Mouse (Mus musculus) forebrain, postnatal 0 days (tissue): Measurements from ENCODE around the gene 2610001J05Rik. TPM values are rescaled to one million over a fixed set of nuclear protein-coding genes. Genes with fewer than 3 reads are reported as not detected.

ENCODE experiments used
- ATAC-seq: fragments of 200-750 bp; cut with Nextera tagmentation; 2 replicates; pipeline ENCODE4 v1.8.0; 2017; ENCODE audit warnings: mild to moderate bottlenecking, moderate library complexity
- DNase-seq: peaks from one replicate; pipeline ENCODE4 v3.0.0-alpha.2; 2015
- H3K27ac ChIP-seq: fragments of 300-500 bp; sonication (generic); 2 replicates; pipeline ENCODE4 v1.5.1; 2014; ENCODE audit warnings: low read depth, mild to moderate bottlenecking, antibody characterized with exemption, low read length, moderate library complexity, mixed read lengths
- H3K27me3 ChIP-seq: fragments of 300-500 bp; sonication (generic); 2 replicates; pipeline ENCODE4 v1.6.1; 2014; ENCODE audit warnings: mild to moderate bottlenecking, low read length, mixed read lengths; ENCODE audit not compliant: insufficient read depth
- H3K36me3 ChIP-seq: fragments of 300-500 bp; sonication (generic); 2 replicates; pipeline ENCODE4 v1.6.1; 2014; ENCODE audit warnings: mild to moderate bottlenecking, moderate library complexity; ENCODE audit not compliant: insufficient read depth
- H3K4me1 ChIP-seq: fragments of 300-500 bp; sonication (generic); 2 replicates; pipeline ENCODE4 v1.6.1; 2014; ENCODE audit warnings: antibody characterized with exemption; ENCODE audit not compliant: insufficient read depth
- H3K4me2 ChIP-seq: fragments of 300-500 bp; sonication (generic); 2 replicates; pipeline ENCODE4 v1.6.1; 2014; ENCODE audit warnings: low read depth, mild to moderate bottlenecking, moderate library complexity
- H3K4me3 ChIP-seq: fragments of 300-500 bp; sonication (generic); 2 replicates; pipeline ENCODE4 v1.5.1; 2014; ENCODE audit warnings: low read depth, low read length, mixed read lengths
- H3K9ac ChIP-seq: fragments of 300-500 bp; sonication (generic); 2 replicates; pipeline ENCODE4 v1.6.1; 2014; ENCODE audit warnings: mild to moderate bottlenecking
- H3K9me3 ChIP-seq: fragments of 300-500 bp; sonication (generic); 2 replicates; pipeline ENCODE4 v1.6.1; 2016; ENCODE audit warnings: low read length
- CTCF ChIP-seq: sonication (generic); IDR thresholded peaks from 2 replicates; pipeline ENCODE4 v1.5.1; 2016; ENCODE audit warnings: antibody characterized with exemption, control low read depth, low read depth
- whole genome bisulfite sequencing: fragments of 180-500 bp; shearing (Covaris S2); extraction: QIAGEN DNeasy Blood & Tissue Kit; methylation state at CpG from one replicate; pipeline ENCODE4 v1.1.7; 2014; 5-methylcytosine and 5-hydroxymethylcytosine counted together
- polyA plus RNA-seq: library from polyadenylated mRNA; unstranded; fragments of >200 nt; fragmentation: Nextera tagmentation; extraction: Ambion mirVana; gene quantifications from 2 replicates; pipeline ENCODE4 v1.2.1, GENCODE M21; 2015
- total RNA-seq: library from RNA; depleted of rRNA; stranded (reverse); fragments of >200 nt; gene quantifications from 2 replicates; pipeline ENCODE4 v1.2.3, GENCODE M21; 2014; rRNA removed

The 2610001J05Rik gene
- total RNA-seq (18.1 and 23.1 TPM in 2 replicates), polyA plus RNA-seq (115 and 120 TPM in 2 replicates)

- WGBS, result 1% methylated on average over 19 of the region's 19 CpGs
- Histone ChIP-seq H3K27me3 (no peaks in the 10 kb centered on the region), H3K27ac (peak within 1 kb of the TSS; percentile 55; the same call in 1 of the 2 replicates), H3K9ac (peak within 1 kb of the TSS; percentile 61), H3K9me3 (no peaks in the 10 kb centered on the region), H3K4me1 (peaks cover 5% of the 10 kb centered on the region; the same call in 1 of the 2 replicates), H3K36me3 (no peaks in the 10 kb centered on the region), H3K4me2 (peak within 1 kb of the TSS; percentile 48), H3K4me3 (peak within 1 kb of the TSS; percentile 65)
- DNase-seq, result peak; percentile 93
- ATAC-seq, result peak; percentile 100
- TF ChIP-seq CTCF, result no peak
Observed at GRCm38 (mm10) chr6:13870919-13871624, at the start of gene 2610001J05Rik. Gene 2610001J05Rik, minus strand, starts transcription at chr6:13871518.

DNA sequence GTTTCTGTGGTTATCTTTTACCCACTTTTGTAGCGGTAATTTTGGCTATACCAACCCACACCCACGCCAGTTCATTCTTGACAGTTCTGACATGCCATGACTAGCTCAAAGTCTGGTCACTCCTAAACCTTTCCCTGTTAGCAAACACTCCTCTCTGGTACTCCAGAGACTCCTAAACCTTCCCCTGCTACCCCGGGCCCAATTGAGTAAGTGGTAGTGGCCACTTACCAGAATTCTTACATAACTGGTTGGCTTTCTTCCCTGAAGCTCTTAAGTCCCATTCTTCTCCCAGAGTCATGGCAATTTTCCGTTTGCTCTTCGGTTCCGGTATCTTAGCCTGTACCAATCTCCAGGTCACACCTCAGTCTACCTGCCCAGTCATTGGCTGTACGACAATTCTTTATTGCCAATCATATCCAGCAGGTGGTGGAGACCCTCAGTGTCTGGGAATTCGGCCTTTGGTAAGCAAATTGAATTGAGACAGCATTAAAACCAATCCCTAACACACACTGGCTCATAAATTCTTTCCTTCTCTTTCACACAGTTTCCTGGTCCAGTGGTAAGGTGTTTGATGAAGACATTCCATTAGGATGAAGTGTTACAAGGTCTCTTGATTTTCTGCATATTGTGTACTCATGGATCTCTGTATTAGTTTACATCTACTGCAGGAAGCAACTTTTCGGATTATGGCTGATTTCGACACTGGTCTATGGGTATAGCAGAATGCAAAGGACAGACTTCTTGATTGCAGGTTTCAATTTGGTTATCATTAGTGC is 38.6 kb upstream of the 2610001J05Rik start:
- DNase-seq (no peak), ATAC-seq (no peak)
- no peaks in the 10 kb centered on the region for H3K4me1 ChIP-seq
- no peak for TF ChIP-seq CTCF
- H3K9me3 ChIP-seq, result no peaks in the 10 kb centered on the region
- H3K4me2 ChIP-seq, result no peak overlapping the region
- H3K27me3 ChIP-seq, result no peaks in the 10 kb centered on the region
- 92% methylated on average over 10 of the region's 10 CpGs for WGBS
- H3K27ac ChIP-seq, result no peak overlapping the region
- H3K9ac ChIP-seq, result no peak overlapping the region
- no peak overlapping the region for H3K4me3 ChIP-seq
- no peaks in the 10 kb centered on the region for H3K36me3 ChIP-seq

- TF ChIP-seq CTCF, result no peak
- no peaks in the 10 kb centered on the region for H3K9me3 ChIP-seq
- H3K36me3 ChIP-seq, result no peaks in the 10 kb centered on the region
- H3K4me3 ChIP-seq, result no peak overlapping the region
- no peaks in the 10 kb centered on the region for H3K27me3 ChIP-seq
- no peak for ATAC-seq
- no peak for DNase-seq
- H3K9ac ChIP-seq, result no peak overlapping the region
- no peak overlapping the region for H3K27ac ChIP-seq
- no peak overlapping the region for H3K4me2 ChIP-seq
- no peaks in the 10 kb centered on the region for H3K4me1 ChIP-seq
- WGBS, result 68% methylated on average over 5 of the region's 5 CpGs
Observed at GRCm38 (mm10) chr6:13902941-13903627, 31.8 kb upstream of the 2610001J05Rik start.

DNA sequence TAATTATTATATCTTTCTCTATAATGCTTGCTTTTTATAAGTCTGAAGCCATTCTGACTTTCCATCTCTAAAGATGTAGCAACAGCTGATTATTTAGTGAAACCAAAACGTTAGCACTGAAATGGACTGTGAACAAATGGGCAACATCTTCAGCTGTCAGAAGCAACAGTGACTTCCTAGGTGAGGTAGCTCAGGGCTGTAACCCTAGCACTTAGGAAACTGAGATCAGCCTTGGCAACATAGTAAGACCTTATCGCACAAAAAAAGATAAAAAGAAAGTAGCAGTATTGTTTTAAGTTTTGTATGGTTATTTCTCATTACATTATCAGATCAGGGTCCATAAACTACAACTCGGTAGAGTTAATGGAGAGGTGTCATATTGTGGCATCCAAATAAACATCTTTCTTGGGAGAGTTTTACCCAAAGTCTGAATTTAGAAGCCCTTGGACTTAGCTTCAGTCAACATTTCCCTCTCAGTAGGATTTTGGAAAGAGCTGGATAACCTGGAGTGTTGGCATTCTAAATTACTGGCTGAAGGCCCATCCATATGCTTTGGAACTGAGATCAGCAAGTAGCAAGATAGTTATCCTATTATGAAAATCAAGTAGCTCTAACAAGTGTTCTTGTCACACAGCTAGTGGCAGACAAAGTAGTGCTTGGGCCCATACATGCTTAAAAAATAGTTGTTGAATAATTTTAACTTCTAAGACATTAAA is 13.7 kb upstream of the 2610001J05Rik start:
- Histone ChIP-seq H3K9ac (no peak overlapping the region), H3K4me1 (no peaks in the 10 kb centered on the region), H3K4me3 (no peak overlapping the region), H3K4me2 (no peak overlapping the region), H3K9me3 (no peaks in the 10 kb centered on the region), H3K36me3 (no peaks in the 10 kb centered on the region), H3K27me3 (no peaks in the 10 kb centered on the region), H3K27ac (no peak overlapping the region)
- WGBS, result 81% methylated on average over 3 of the region's 3 CpGs
- ATAC-seq (no peak), DNase-seq (no peak)
- TF ChIP-seq CTCF, result no peak

DNA sequence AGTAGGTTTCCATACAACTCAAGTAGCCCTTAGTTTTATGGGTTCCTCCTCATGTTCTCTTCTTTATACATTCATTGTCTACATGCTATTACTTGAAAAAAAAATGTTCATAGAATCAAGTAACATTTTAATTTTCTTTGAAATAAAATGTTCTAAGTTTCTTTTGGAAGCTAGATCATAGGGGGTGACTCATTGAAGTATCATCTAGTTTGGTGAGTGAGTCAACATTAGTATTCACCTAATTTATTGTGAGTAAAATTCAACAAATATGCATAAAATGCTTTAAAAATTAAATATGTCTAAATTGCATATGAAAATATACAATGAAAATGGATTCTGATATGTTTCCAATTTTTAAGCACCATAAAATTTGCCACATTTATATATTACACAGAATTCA is 11.6 kb upstream of the 2610001J05Rik start:
- H3K4me2 ChIP-seq, result no peak overlapping the region
- no peaks in the 10 kb centered on the region for H3K4me1 ChIP-seq
- no peak overlapping the region for H3K27ac ChIP-seq
- H3K9ac ChIP-seq, result no peak overlapping the region
- no peak for TF ChIP-seq CTCF
- no peaks in the 10 kb centered on the region for H3K9me3 ChIP-seq
- no peak overlapping the region for H3K4me3 ChIP-seq
- ATAC-seq, result no peak
- H3K36me3 ChIP-seq, result no peaks in the 10 kb centered on the region
- no peak for DNase-seq
- no peaks in the 10 kb centered on the region for H3K27me3 ChIP-seq

- 83% methylated on average over 2 of the region's 2 CpGs for WGBS
- Histone ChIP-seq H3K4me3 (no peak overlapping the region), H3K9ac (no peak overlapping the region), H3K4me2 (no peak overlapping the region), H3K27me3 (no peaks in the 10 kb centered on the region), H3K36me3 (no peaks in the 10 kb centered on the region), H3K9me3 (no peaks in the 10 kb centered on the region), H3K27ac (no peak overlapping the region), H3K4me1 (peaks cover 4% of the 10 kb centered on the region; the same call in 1 of the 2 replicates)
- no peak for ATAC-seq
- TF ChIP-seq CTCF, result no peak
- no peak for DNase-seq
Observed at GRCm38 (mm10) chr6:13873959-13874358, 2.6 kb upstream of the 2610001J05Rik start.
